20 mouse cellular contexts compared by ENCODE assay signal in the genomic region with DNA sequence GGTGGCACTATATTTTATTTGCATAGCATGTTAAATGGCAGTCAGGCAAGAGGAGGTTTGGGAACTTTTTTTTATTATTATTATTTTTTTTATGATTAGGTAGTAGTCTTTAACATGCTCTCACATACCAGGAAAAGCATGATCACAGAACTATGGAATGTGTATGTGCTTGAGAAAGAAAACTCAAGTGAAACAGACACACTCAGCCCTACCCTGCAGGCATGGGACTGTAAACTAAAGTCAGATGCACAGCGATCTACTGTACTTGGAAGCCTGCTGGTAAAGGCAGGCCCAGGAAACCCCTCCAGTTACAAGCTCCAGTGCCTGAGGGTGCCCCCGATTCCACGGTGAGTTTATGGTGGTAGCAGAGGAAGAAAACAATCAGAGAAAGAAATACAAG.
DNase-seq lines count a peak whose midpoint lies in the region; ATAC-seq lines count a peak whose summit lies in the region.
"Had no signal": no experiment of that assay in that cellular context is flagged by ENCODE, and none has a peak within 500 bp of the region (broad histone marks: within the 10 kb centered on the region; RNA-seq: fewer than 3 reads in every experiment).

No protein-coding gene starts in this region.

- intact Hi-C loops in heart, postnatal 25 days (cut with DNase I), result no loop called here

- H3K27me3 ChIP-seq in embryonic facial prominence, embryonic 14.5 days (replicated peaks; ENCODE audit: control insufficient read depth, insufficient read depth, low read length), result no peaks in the 10 kb centered on the region
- no peaks in the 10 kb centered on the region for H3K27me3 ChIP-seq in limb, embryonic 15.5 days
- no peaks in the 10 kb centered on the region for H3K27me3 ChIP-seq in forebrain, embryonic 10.5 days (ENCODE audit: poor library complexity, severe bottlenecking)
- H3K27me3 ChIP-seq: embryonic facial prominence, embryonic 15.5 days; forebrain, embryonic 12.5 days; heart, embryonic 15.5 days had no signal

- no peaks in the 10 kb centered on the region for H3K36me3 ChIP-seq in embryonic facial prominence, embryonic 14.5 days (ENCODE audit: control insufficient read depth, insufficient read depth, low read length)
- H3K36me3 ChIP-seq in limb, embryonic 15.5 days, result no peaks in the 10 kb centered on the region
- no peaks in the 10 kb centered on the region for H3K36me3 ChIP-seq in forebrain, embryonic 10.5 days (replicated peaks)
- H3K36me3 ChIP-seq: embryonic facial prominence, embryonic 15.5 days; forebrain, embryonic 12.5 days; heart, embryonic 15.5 days; hindbrain, embryonic 10.5 days had no signal

- no peak overlapping the region for H3K4me3 ChIP-seq in embryonic facial prominence, embryonic 14.5 days (ENCODE audit: low read depth, low read length)
- H3K4me3 ChIP-seq in limb, embryonic 15.5 days, result no peak overlapping the region
- H3K4me3 ChIP-seq in forebrain, embryonic 10.5 days, result no peak overlapping the region
- H3K4me3 ChIP-seq: embryonic facial prominence, embryonic 15.5 days; forebrain, embryonic 12.5 days; heart, adult 2 months; heart, embryonic 15.5 days; hindbrain, embryonic 10.5 days had no signal

- no peak overlapping the region for H3K9ac ChIP-seq in embryonic facial prominence, embryonic 14.5 days (ENCODE audit: low read depth, low read length)
- no peak overlapping the region for H3K9ac ChIP-seq in limb, embryonic 15.5 days
- H3K9ac ChIP-seq: embryonic facial prominence, embryonic 15.5 days; forebrain, embryonic 12.5 days; heart, embryonic 15.5 days; hindbrain, embryonic 14.5 days had no signal

- ATAC-seq in embryonic facial prominence, embryonic 14.5 days (ENCODE audit: low read depth), result 0 out of 2 replicates have a peak, but pooled peaks have one; percentile 44
- no peak for ATAC-seq in limb, embryonic 15.5 days (ENCODE audit: insufficient number of reproducible peaks, low FRiP score, low TSS enrichment, low read depth)
- no peak for ATAC-seq in monocyte, adult 5-6 weeks (replicated peaks; ENCODE audit: insufficient number of reproducible peaks, low FRiP score, low TSS enrichment, poor library complexity, severe bottlenecking)
- ATAC-seq: forebrain, embryonic 16.5 days had no signal

- 0 out of 2 replicates have a peak overlapping the region, but pooled peaks have one; percentile 10 for H3K27ac ChIP-seq in embryonic facial prominence, embryonic 14.5 days (replicated peaks; ENCODE audit: low read depth, low read length)
- H3K27ac ChIP-seq in limb, embryonic 15.5 days, result peak overlapping the region; percentile 51
- no peak overlapping the region for H3K27ac ChIP-seq in forebrain, embryonic 10.5 days
- H3K27ac ChIP-seq: embryonic facial prominence, embryonic 15.5 days; forebrain, embryonic 12.5 days; heart, adult 2 months; heart, embryonic 15.5 days; hindbrain, embryonic 10.5 days; hindbrain, embryonic 14.5 days had no signal

- H3K4me2 ChIP-seq in embryonic facial prominence, embryonic 14.5 days (ENCODE audit: low read depth, low read length), result no peak overlapping the region
- no peak overlapping the region for H3K4me2 ChIP-seq in limb, embryonic 15.5 days
- H3K4me2 ChIP-seq: embryonic facial prominence, embryonic 15.5 days; forebrain, embryonic 12.5 days; heart, embryonic 11.5 days; heart, embryonic 15.5 days; hindbrain, embryonic 14.5 days had no signal

- no peaks in the 10 kb centered on the region for H3K9me3 ChIP-seq in embryonic facial prominence, embryonic 14.5 days (ENCODE audit: control insufficient read depth, low read length)
- H3K9me3 ChIP-seq in limb, embryonic 15.5 days, result no peaks in the 10 kb centered on the region
- no peaks in the 10 kb centered on the region for H3K9me3 ChIP-seq in forebrain, embryonic 10.5 days
- H3K9me3 ChIP-seq: embryonic facial prominence, embryonic 15.5 days; forebrain, embryonic 12.5 days; heart, embryonic 15.5 days; hindbrain, embryonic 10.5 days had no signal

- 36% methylated on average over 3 of the region's 3 CpGs for WGBS in embryonic facial prominence, embryonic 14.5 days
- 23% methylated on average over 3 of the region's 3 CpGs for WGBS in limb, embryonic 15.5 days
- 87% methylated on average over 3 of the region's 3 CpGs for WGBS in forebrain, embryonic 10.5 days

- peak; percentile 68 for DNase-seq in heart, adult 11 months
- no peak for DNase-seq in heart, postnatal 25 days (ENCODE audit: low spot score)
- DNase-seq in 3T3-L1 (ENCODE audit: low read depth, low spot score), result peak; percentile 54
- peak; percentile 55 for DNase-seq in embryonic facial prominence, embryonic 14.5 days (ENCODE audit: low spot score)
- no peak for DNase-seq in forebrain, embryonic 10.5 days (ENCODE audit: extremely low spot score, low spot score)
- DNase-seq: adrenal gland, adult 8-10 months; adrenal gland, postnatal 36 days; cerebellum, adult 2 months; gastrocnemius, postnatal 10 days; heart, adult 2 months; heart, postnatal 14 days had no signal

- H3K4me1 ChIP-seq in embryonic facial prominence, embryonic 14.5 days (ENCODE audit: control insufficient read depth, insufficient read depth, low read length), result peaks cover 21% of the 10 kb centered on the region
- H3K4me1 ChIP-seq in limb, embryonic 15.5 days, result peaks cover 26% of the 10 kb centered on the region
- H3K4me1 ChIP-seq in forebrain, embryonic 10.5 days, result peaks cover 6% of the 10 kb centered on the region; the same call in 1 of the 2 replicates
- H3K4me1 ChIP-seq: forebrain, embryonic 12.5 days had no signal

Comparison
In these comparisons a context has a peak if more than half of its experiments do, and no peak if none do; other contexts are left out.
1. DNase-seq: peak in heart, adult 11 months (single experiment), 3T3-L1 (single experiment) and embryonic facial prominence, embryonic 14.5 days (single experiment); none in heart, postnatal 25 days (single experiment) and forebrain, embryonic 10.5 days (single experiment).